Mouse (Mus musculus): Measurements from ENCODE around the gene Nup205. TPM values are rescaled to one million over a fixed set of nuclear protein-coding genes. Genes with fewer than 3 reads are reported as not detected.
"Not testable (repeated sequence)": the region's sequence is repeated elsewhere in the genome, so short reads cannot be mapped to it uniquely, and the experiment has no call there.

Nup205 gene
- polyA plus RNA-seq (2016; fragmentation: Nextera tagmentation; extraction: Ambion mirVana): 50.6 and 50.7 TPM in 2 replicates

DNA sequence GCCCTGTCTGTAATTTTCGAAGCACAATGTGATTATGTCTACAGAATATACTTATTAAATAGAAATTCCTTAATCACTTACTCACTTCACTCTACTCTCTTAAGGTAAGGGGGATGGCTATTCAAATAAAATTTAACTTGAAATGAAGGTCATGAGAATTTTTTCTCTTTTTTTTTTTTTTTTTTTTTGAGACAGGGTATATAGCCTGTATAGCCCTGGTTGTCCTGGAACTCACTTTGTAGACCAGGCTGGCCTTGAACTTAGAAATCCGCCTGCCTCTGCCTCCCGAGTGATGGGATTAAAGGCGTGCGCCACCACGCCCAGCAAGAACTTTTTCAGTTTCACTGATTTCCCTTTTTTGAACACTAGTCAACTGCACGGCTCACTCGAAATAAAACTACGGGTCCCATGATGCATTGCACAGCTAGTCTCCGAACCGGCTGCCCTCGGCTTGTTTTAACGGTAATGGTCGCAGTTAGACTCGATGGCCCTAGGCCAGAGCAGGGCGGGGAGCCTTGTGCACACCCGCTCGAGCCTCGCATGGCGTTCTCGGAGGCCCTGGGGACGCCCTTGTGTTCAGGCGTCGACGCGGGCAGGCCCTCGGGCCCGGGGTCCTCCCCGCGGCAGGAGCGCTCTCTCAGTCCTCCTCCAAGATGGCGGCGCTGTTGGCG lies at the start of gene Nup205:
TSS of gene Nup205 (plus strand) at position 443 of the 671 bp plus-strand sequence.
- peaks cover 17% of the 10 kb centered on the region for H3K4me1 ChIP-seq
- H3K4me3 ChIP-seq: peak within 1 kb of the TSS; percentile 88
- DNase-seq (ENCODE audit: low spot score): peak; percentile 89
- H3K27ac ChIP-seq (replicated peaks): peak within 1 kb of the TSS; percentile 99
- WGBS: 4% methylated on average over 34 of the region's 34 CpGs
- no peaks in the 10 kb centered on the region for H3K27me3 ChIP-seq (ENCODE audit: low read depth, poor library complexity, severe bottlenecking)
- H3K36me3 ChIP-seq: 0 out of 2 replicates have a peak, but pooled peaks cover 5% of the 10 kb centered on the region
- H3K9me3 ChIP-seq (replicated peaks): no peaks in the 10 kb centered on the region

DNA sequence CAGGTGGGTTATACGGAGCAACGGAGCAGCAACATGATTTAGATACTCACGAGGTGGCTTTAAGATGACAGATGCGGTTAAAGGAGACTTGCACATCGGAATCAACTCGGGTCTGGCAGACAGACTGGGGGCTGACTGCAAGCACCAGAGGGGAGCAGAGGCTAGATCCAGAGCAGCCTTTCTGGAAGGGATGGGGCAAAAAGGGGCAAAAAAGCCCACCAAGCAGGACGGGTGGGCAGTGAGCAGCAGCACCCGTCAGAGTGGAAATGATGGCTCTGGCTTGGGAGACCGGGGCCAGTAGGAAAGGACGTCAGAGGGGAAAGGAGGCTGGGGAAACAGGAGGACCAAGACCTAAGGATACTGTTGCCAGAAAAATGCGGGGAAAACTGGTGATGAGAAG lies 44.4 kb upstream of the Nup205 start:
- H3K4me3 ChIP-seq: peak overlapping the region; percentile 89
- no peaks in the 10 kb centered on the region for H3K36me3 ChIP-seq
- no peaks in the 10 kb centered on the region for H3K9me3 ChIP-seq (replicated peaks)
- peak overlapping the region; percentile 90 for H3K27ac ChIP-seq (replicated peaks)
- WGBS: under 1% methylated on average over 11 of the region's 11 CpGs
- H3K27me3 ChIP-seq (ENCODE audit: low read depth, poor library complexity, severe bottlenecking): no peaks in the 10 kb centered on the region
- peaks cover 28% of the 10 kb centered on the region for H3K4me1 ChIP-seq
- no peak for DNase-seq (ENCODE audit: low spot score)

DNA sequence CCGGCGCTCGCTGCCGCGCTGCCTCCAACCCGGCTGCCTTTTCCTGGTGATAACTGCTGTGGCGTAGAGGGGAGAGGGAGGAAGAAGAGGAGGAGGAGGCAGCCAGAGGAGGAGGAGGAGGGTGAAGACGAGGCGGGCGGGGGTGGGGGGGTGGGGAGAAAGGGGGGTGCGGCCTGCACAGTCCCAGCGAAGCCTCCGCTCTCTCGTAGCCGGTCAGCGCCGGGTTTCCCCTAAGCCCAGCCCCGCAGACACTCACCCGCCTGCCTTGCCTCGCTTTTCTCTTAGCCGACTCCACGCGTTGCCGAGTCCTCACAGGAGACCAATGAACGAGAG lies 44.0 kb upstream of the Nup205 start:
- no peaks in the 10 kb centered on the region for H3K9me3 ChIP-seq (replicated peaks)
- peak overlapping the region; percentile 89 for H3K4me3 ChIP-seq
- no peaks in the 10 kb centered on the region for H3K36me3 ChIP-seq
- H3K27ac ChIP-seq (replicated peaks): peak overlapping the region; percentile 90
- under 1% methylated on average over 22 of the region's 25 CpGs for WGBS
- no peak for DNase-seq (ENCODE audit: low spot score)
- no peaks in the 10 kb centered on the region for H3K27me3 ChIP-seq (ENCODE audit: low read depth, poor library complexity, severe bottlenecking)
- peaks cover 28% of the 10 kb centered on the region for H3K4me1 ChIP-seq

DNA sequence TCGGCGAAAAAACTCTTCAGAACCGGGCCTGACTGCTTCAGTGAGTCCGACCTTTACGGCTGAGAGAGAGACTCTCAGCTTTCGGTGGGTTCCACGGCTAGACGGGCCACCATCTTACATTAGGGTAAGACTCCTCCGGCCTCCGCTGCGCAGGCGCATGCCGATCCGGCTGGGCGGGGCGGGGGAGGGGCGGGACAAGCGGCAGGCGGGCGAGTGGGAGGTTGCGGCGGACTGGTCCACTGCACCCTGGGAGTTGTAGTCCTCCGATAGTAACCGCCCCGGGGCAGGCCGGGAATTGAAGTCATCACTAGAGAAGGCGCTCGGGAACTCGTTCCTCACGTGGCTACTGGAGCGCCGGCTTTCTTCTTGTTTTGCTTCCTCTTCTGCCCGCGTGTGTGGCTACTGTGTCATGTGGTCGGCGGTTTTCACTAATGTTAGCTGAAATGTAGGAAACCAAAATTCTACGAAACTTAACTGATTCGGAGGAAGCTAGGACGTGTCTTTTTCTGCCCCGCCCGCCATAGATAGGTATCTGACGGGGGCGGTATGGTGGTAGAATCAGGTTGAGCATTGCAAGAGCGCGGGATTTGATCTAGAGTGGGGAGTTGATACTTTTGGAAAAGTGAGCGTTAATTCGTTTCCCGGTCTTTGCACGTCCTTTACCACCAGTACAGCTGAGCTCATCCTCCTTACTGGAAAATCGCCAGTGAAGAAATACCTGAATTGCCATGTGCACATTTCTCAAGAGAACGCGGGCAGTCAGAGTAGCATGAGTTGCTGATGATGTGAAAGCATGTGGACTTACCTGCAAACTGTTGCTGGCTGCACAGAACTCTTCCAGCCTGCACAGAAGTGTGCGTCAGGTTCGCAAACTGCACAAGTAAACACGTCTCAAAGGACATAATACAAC lies 43.4 kb upstream of the Nup205 start, which contains the start of gene Cnot4:
TSS of gene Cnot4 (minus strand) at position 146 of the 910 bp plus-strand sequence.
- peak within 1 kb of the TSS; percentile 89 for H3K4me3 ChIP-seq
- WGBS: under 1% methylated on average over 55 of the region's 55 CpGs

DNA sequence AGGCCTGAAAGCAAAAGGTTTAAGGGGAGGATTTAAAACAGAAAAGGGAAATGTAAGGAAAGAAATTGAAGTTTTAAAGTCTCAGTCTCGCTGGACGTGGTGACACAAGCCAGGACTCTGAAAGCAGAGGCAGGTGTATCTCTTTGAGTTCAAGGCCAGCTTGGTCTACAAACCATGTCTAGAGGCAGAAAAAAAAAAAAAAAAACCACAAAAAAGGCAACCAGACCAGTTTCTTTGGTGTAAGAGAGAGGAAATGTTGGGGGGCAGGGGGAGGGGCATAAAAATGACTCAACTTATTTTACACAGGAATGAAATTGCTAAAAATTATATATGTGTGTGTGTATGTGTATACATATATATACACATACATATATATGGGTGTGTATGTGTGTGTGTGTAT lies 42.4 kb upstream of the Nup205 start:
- peak overlapping the region; percentile 89 for H3K4me3 ChIP-seq
- peaks cover 28% of the 10 kb centered on the region for H3K4me1 ChIP-seq
- DNase-seq (ENCODE audit: low spot score): no peak
- no peak overlapping the region for H3K27ac ChIP-seq (replicated peaks)
- 51% methylated on average over 2 of the region's 2 CpGs for WGBS
- H3K27me3 ChIP-seq (ENCODE audit: low read depth, poor library complexity, severe bottlenecking): no peaks in the 10 kb centered on the region
- no peaks in the 10 kb centered on the region for H3K9me3 ChIP-seq (replicated peaks)
- H3K36me3 ChIP-seq: no peaks in the 10 kb centered on the region

More for the DNA sequence above, 43.4 kb upstream of the Nup205 start, which contains the start of gene Cnot4:
- no peaks in the 10 kb centered on the region for H3K36me3 ChIP-seq
- DNase-seq (ENCODE audit: low spot score): peak; percentile 100
- H3K4me1 ChIP-seq: peaks cover 28% of the 10 kb centered on the region
- H3K9me3 ChIP-seq (replicated peaks): no peaks in the 10 kb centered on the region
- H3K27me3 ChIP-seq (ENCODE audit: low read depth, poor library complexity, severe bottlenecking): no peaks in the 10 kb centered on the region
- peak within 1 kb of the TSS; percentile 90 for H3K27ac ChIP-seq (replicated peaks)

DNA sequence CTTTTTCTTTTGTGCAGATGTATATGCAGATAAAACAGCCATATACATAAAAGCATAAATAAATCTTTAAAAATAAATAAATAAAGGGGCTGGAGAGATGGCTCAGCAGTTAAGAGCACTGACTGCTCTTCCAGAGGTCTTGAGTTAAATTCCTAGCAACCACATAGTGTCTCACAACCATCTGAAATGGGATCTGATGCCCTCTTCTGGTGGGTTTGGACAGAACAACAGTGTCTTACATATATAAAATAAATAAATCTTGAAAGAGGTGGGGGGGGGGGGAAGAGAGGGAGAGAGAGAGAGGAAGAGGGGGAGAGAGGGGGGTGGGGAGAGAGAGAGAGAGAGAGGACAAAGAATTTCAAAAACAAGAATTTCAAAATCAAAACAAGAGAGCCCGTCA lies 36.9 kb upstream of the Nup205 start:
- 92% methylated on average over 1 of the region's 1 CpGs for WGBS
- no peak for DNase-seq (ENCODE audit: low spot score)

DNA sequence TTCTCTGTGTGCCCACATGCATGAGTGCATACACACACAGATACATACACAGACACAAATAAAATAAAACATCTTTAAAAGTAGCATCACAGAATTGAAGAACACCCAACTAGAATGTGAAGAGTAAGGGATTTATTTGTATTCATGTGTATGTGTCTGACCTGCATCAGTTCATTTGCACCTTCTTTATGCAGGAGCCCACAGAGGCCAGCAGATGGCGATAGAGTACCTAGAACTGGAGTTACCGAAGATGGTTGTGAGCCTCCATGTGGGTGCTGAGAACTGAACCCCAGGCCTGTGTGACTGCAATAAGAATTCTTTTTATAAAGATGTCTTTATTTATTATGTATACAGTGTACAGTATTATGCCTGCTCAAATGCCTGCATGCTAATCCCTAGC lies 31.7 kb upstream of the Nup205 start:
- H3K4me3 ChIP-seq: no peak overlapping the region
- no peak for DNase-seq (ENCODE audit: low spot score)
- peaks cover 9% of the 10 kb centered on the region for H3K9me3 ChIP-seq (replicated peaks)
- no peaks in the 10 kb centered on the region for H3K36me3 ChIP-seq
- H3K27ac ChIP-seq (replicated peaks): no peak overlapping the region
- no peaks in the 10 kb centered on the region for H3K4me1 ChIP-seq
- H3K27me3 ChIP-seq (ENCODE audit: low read depth, poor library complexity, severe bottlenecking): no peaks in the 10 kb centered on the region
- WGBS: 84% methylated on average over 2 of the region's 2 CpGs

More for the DNA sequence above, 36.9 kb upstream of the Nup205 start:
- Histone ChIP-seq H3K36me3 (no peaks in the 10 kb centered on the region), H3K4me1 (no peaks in the 10 kb centered on the region), H3K27me3 (ENCODE audit: low read depth, poor library complexity, severe bottlenecking) (no peaks in the 10 kb centered on the region), H3K27ac (replicated peaks) (no peak overlapping the region), H3K9me3 (replicated peaks) (peaks cover 1% of the 10 kb centered on the region), H3K4me3 (no peak overlapping the region)

DNA sequence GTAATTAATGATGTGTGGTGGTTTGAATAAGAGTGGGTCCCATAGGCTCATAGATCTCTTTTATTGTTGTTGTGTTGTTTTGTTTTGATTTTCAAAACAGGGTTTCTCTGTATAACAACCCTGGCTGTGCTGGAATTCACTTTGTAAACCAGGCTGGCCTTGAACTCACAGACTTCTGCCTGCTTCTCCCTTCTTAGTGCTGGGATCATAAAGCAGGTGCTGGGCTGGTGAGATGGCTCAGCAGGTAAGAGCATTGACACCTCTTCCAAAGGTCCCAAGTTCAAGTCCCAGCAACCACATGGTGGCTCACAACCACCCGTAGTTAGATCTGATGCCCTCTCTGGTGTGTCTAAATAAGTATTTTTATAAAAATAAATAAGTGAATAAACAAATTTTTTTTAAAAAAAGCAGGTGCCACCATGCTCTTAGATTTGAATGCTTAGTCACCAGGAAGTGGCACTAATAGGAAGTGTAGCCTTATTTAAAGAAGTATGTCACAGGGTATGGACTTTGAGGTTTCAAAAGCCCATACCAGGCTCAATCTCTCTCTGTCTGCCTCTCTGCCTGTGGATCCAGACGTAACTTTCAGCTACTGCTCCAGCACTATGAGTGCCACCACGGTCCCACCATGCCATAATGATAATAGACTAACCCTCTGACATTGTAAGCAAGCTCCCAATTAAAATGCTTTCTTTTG lies 29.3 kb upstream of the Nup205 start:
- DNase-seq (ENCODE audit: low spot score): no peak
- peaks cover 9% of the 10 kb centered on the region for H3K9me3 ChIP-seq (replicated peaks)
- no peaks in the 10 kb centered on the region for H3K36me3 ChIP-seq
- no peaks in the 10 kb centered on the region for H3K27me3 ChIP-seq (ENCODE audit: low read depth, poor library complexity, severe bottlenecking)
- 84% methylated on average over 3 of the region's 3 CpGs for WGBS
- no peaks in the 10 kb centered on the region for H3K4me1 ChIP-seq
- H3K4me3 ChIP-seq: no peak overlapping the region
- no peak overlapping the region for H3K27ac ChIP-seq (replicated peaks)

DNA sequence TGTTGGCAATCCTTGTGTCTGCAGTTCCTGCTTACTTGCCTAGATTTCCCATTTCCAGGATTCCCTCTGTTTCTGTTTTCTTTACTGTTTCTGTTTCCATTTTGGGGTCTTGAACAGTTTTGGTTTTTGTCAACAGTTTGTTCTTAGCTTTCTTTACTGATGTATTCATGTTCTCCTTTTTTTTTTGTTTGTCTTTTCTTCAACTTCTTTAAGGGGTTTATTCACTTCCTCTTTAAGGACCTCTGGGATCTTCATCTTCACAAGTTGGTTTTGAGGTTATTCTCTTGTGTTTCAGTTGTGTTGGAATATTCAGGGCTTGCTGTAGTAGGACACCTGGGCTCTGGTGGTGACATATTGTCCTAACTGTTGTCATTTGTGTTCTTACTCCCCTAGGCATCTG lies 22.7 kb upstream of the Nup205 start:
- Histone ChIP-seq H3K27ac (replicated peaks) (no peak overlapping the region), H3K9me3 (replicated peaks) (no peaks in the 10 kb centered on the region)

DNA sequence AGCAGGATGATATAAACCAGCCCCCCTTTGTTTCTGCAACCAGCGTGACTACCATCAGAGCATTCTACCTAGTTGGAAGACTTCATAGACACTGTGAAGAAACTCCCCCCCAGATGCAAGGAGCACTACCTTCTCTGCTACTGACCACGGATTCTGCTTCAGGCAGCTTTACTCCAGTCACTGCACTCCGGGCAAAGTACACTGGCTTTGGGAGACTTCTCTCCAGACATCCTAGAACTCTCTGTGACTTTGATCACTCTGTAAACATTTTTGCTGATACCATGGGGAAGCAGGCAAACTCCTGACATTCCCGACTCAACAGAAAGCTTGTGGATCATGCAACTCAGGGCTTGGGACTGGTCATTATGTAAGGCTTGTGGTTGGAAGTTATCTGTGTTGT lies 8.0 kb upstream of the Nup205 start:
- H3K27ac ChIP-seq (replicated peaks): no peak overlapping the region
- WGBS: 87% methylated on average over 4 of the region's 4 CpGs
- no peaks in the 10 kb centered on the region for H3K36me3 ChIP-seq
- no peak for DNase-seq (ENCODE audit: low spot score)
- no peaks in the 10 kb centered on the region for H3K9me3 ChIP-seq (replicated peaks)
- no peak overlapping the region for H3K4me3 ChIP-seq
- H3K4me1 ChIP-seq: no peaks in the 10 kb centered on the region
- no peaks in the 10 kb centered on the region for H3K27me3 ChIP-seq (ENCODE audit: low read depth, poor library complexity, severe bottlenecking)

More for the DNA sequence above, 22.7 kb upstream of the Nup205 start:
- Histone ChIP-seq H3K27me3 (ENCODE audit: low read depth, poor library complexity, severe bottlenecking) (no peaks in the 10 kb centered on the region), H3K4me3 (no peak overlapping the region), H3K36me3 (no peaks in the 10 kb centered on the region), H3K4me1 (no peaks in the 10 kb centered on the region)
- no peak for DNase-seq (ENCODE audit: low spot score)

DNA sequence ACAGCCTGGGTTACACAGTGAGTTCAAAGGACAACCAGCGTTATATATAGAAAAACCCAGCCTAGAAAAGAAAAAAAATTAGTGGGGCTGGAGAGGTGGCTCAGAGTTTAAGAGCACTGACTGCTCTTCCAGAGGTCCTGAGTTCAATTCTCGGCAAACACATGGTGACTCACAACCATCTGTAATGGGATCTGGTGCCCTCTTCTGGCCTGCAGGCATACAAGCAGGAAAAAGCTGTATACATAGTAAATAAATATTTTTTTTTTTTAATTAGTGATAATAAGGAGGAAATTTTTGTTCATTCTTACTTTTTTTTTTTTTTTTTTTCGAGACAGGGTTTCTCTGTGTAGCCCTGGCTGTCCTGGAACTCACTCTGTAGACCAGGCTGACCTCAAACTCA lies 5.2 kb upstream of the Nup205 start:
- H3K4me3 ChIP-seq; H3K9me3 ChIP-seq (replicated peaks); H3K27me3 ChIP-seq (ENCODE audit: low read depth, poor library complexity, severe bottlenecking); H3K4me1 ChIP-seq; H3K27ac ChIP-seq (replicated peaks); DNase-seq (ENCODE audit: low spot score); H3K36me3 ChIP-seq: not testable (repeated sequence)
- WGBS: 65% methylated on average over 3 of the region's 3 CpGs

DNA sequence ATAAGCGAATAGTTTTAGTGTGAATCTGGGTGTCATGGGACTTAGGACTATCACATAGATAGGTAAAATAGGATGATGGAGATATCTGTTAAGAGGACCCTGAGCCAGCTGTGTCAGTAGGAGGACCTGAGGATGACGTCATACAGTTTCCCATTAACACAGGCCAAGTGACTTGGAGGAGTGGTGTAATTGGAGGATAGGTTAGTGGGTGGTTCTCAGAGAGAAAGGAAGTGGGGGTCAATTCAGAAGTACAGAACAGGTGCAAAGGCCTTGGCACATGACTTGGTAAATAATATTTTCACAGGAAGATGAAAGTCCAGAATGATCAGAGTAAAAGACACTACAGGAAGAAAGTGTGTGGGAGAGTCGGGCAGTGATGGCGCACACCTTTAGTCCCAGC lies 4.0 kb upstream of the Nup205 start:
- Histone ChIP-seq H3K36me3 (no peaks in the 10 kb centered on the region), H3K4me1 (peaks cover 5% of the 10 kb centered on the region), H3K27ac (replicated peaks) (no peak overlapping the region), H3K9me3 (replicated peaks) (no peaks in the 10 kb centered on the region), H3K27me3 (ENCODE audit: low read depth, poor library complexity, severe bottlenecking) (no peaks in the 10 kb centered on the region), H3K4me3 (no peak overlapping the region)
- 88% methylated on average over 4 of the region's 4 CpGs for WGBS
- no peak for DNase-seq (ENCODE audit: low spot score)
